Mouse (Mus musculus): ENCODE measurements around the gene Dcn.

Dcn gene

DNA sequence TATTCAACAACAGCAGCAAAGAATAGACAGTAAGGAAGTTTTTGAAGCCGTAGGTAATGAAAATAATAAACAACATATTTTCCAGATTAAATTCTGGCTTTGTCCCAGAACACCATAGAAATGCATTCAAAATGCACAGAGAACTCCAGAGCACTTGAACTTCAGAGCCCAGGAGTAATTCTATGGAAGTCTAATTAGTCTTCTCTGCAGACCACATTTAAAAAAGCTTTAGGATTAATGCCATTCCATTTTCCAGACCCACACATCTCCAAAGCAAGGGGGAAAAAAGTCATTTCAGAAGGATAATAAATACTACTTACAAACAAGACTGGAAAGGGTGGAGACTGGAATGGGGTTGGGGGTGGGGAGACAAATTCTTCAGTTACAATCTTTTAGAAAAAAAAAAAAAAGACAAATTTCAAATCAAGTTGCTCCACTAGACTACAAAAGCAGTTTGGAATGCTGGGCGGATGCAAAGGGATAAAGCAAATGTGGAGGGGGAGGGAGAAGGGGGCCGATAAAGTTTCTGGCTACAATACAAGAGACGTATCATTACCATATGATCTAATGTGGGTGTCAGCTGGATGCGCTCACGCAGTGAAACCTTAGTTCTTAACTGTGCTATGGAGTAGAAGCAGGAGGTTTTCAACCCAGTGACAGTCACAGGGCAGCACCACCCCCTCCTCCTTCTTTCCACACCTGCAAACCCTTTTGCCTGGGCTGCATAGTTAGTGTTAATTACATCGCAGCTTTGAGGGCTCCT lies at the start of gene Dcn:
Gene Dcn (plus strand): TSS at position 606 of the 763 bp plus-strand sequence.
- peak; percentile 85 for DNase-seq (ENCODE audit: low read depth, low spot score)

DNA sequence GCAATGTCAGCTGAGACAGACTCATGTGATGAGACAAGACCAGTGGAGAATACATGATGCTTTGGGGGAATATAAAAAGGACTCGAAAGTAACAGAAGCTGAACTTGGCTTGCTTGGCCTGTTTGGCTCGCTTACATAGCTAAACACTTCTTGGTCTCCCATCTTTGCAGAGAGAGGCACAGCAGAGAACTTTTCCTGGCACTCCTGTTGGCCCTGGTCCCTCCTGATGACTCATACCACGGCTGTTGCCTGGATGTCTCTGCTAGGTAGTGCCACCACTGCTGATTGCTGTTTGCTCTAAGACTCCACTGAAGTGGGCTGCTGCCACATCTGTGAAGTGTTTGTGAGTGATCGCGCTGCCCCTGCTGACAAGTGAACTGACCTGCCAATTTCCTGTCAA lies 42.7 kb upstream of the Dcn start:
- peak; percentile 52 for DNase-seq (ENCODE audit: low read depth, low spot score)

DNA sequence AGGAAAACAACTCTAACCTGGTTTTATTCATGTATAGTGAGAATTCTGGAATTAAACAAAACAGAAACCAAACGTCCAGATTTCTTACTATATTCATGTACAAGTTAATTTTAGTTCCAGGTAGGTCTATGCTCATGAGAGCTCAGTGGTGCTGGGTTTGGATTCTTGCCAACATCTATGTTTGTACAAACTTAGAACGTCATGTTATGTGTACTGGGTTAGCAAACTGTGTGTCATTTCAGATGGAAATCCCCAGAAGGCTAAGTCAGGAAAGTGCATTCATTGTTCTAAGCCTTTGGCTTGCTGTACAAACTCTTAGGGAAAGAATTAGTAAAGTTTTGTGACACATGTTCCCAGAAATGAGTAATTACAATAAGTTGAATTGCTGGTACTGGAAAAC lies 37.1 kb upstream of the Dcn start:
- DNase-seq (ENCODE audit: low read depth, low spot score): no peak

DNA sequence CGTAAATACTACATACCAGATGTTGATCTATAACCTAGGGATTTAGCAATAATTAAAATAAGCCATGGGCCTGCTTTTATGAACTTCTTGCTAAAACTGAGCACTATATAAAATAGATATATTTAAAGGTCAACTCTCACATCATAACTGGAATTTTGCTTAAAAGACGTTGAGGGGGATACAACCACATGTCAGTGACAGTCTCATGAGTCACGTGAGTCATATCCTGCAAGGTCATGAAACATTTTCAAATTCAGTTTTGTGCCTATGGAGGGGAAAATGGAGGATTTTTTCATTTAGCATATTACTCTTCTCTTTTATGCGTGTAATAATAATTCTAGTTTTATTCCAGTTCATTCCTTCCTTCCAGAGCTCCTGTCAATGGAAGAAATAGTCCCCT lies 32.9 kb upstream of the Dcn start:
- no peak for DNase-seq (ENCODE audit: low read depth, low spot score)

DNA sequence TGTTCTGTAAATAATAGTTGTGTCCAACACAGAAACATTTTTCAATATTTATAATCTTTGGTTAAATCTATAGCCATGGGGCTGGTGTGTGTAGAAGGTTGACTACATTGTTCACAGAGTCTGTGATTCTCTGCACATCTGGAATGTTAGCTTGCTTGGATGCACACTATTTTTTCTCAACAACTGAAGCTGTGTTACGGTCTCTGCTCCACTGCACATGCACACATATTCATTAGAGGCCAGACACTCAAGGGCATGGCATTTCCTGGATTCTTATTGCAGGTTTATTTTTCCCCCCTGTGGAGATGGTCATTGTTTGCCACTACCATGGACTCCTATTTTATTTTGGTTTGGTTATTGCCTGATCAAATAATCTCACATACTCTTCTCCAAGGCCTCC lies 26.5 kb upstream of the Dcn start:
- no peak for DNase-seq (ENCODE audit: low read depth, low spot score)

DNA sequence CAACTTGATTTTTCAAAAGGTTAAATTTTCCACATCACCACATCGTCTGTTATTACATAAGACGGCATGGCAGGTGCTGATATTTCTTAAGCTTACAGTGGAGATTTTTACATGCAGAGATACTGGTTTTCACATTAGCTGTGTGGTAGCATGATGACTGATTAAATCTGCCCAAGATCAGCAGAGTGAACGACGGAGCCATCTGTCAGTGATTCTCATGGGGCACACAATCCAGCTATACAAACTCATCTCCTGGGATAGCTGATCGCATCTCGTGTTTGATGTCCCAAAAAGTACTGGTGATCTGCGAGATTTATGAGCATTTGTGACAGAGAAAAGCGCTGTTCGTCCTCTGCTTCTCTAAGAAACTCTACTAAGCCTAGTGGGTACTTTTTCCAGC lies 25.9 kb upstream of the Dcn start:
- no peak for DNase-seq (ENCODE audit: low read depth, low spot score)

DNA sequence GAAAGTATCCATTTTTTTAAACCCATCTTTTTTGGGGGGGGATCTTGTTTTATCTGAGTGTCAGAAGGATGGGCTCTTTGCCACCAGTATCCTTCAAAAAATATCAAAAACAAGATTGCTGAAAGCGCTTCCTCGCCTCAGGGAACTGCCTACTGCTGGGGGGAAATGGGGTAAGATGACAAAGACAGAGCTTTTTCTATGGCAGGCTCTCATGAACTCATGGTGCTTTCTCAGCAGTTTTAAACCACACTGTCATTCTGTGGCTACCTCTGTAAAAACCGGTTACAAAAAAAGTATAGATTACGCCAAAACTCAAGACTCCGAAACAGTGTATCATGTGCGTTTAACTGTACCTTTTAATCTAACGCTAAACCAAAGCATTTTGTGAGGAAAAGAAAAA lies 22.4 kb upstream of the Dcn start:
- no peak for DNase-seq (ENCODE audit: low read depth, low spot score)

DNA sequence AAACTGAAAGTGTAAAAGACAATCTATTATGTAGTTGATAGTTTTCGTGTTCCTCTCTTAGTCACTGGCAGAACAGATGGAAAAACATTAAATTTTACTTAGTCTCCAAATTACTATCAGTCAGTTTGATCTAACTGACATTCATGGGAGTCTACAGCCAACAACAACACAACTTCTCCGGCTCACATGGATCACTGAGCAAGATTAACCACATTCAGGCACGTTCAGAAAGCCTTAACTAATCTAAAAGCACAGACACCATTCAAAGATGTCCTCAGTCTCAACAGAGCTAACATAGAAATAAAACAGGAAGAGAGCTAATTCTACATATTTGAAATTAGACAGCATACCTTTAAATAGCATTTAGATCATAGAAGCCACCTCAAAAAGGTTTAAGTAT lies 12.6 kb upstream of the Dcn start:
- DNase-seq (ENCODE audit: low read depth, low spot score): no peak

DNA sequence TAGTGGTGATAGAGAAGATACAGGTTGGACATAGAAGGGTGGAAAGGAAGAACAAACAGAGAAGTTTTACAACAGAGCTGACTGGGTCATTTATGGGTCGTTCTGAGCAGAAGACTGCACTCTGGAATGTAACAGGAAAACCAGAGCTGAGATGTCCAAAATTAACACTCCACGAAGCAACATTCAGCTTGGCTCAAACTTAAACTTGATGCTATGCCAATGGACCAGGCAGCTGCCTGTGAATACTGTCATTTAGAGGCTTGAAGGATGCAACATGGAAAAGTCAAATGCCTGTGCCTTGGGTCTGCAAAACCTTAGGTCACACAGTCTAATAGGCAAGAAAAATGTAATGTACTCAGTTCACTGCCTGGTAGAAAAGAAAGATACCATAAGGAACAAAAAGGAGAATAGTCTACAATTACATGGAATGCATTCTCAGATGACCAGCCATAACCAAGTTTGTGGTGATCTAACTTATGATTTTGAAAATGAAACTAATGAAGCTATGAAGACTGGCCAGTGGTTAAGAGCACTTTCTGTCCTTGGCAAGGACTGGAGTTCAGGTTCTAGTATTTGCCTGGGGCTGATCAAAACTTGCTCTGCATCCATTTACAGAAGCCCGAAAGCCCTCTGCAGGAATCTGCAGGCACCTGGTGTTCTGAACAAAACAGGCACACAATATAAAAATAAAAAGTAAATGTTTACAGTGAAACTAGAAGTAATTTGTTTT lies 9.8 kb upstream of the Dcn start:
- DNase-seq (ENCODE audit: low read depth, low spot score): peak; percentile 62

DNA sequence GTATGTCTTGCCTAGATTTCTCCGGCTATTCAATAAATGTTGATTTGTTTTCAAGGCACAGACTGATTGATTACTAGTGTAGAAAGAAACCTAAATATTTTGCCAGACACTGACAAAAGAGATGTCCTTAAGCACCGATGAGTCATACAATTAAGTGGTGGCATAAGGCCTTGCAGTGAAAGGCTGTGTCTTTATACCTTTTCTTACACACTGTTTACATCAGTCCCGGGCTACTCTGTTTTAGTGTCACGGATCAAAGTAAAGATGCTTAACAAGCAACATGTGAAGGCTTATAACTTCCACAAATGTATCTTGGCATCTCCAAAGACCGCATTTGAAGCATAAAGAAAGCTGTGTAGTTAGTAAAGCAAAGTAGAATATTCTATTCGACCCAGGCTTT lies 3.9 kb upstream of the Dcn start:
- DNase-seq (ENCODE audit: low read depth, low spot score): no peak

DNA sequence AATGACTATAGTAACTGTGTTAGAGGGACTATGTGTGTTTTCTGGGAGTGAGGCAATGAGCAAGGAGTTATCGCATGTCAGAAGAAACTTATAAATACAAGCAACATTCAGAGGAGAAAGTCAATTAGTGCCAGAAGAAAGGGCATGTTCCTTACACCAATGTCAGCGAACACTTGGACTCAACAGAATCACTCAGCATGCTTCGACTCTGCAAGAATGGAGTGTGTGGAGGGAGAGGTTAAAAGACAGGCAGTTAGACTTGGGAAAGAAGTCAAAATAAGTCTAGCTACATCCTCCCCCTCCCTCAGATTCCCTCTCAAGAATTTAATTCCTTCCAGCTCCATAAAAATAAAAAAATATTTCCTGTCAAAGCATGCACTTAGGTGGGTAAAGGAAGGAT lies 1.1 kb upstream of the Dcn start:
- DNase-seq (ENCODE audit: low read depth, low spot score): no peak

DNA sequence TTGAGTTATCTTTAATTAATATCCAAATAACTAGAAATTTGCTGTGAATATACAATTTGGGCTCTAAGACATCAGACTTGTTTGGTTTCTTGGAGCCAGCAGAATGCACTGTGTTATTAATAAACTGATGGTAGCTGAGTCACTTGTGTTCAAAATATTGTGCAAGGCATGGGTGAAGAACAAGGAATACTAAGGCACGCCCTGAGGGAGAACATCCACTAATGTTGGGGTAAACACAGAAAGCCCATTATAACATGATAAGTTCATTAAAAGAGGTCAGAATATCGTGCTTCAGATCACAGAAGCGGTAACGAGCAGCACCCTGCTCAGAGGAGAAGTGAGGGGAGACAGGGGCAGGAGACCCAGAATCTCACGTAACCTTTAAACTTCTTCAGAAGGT lies 2.7 kb downstream of the Dcn start:
- peak; percentile 48 for DNase-seq (ENCODE audit: low read depth, low spot score)

DNA sequence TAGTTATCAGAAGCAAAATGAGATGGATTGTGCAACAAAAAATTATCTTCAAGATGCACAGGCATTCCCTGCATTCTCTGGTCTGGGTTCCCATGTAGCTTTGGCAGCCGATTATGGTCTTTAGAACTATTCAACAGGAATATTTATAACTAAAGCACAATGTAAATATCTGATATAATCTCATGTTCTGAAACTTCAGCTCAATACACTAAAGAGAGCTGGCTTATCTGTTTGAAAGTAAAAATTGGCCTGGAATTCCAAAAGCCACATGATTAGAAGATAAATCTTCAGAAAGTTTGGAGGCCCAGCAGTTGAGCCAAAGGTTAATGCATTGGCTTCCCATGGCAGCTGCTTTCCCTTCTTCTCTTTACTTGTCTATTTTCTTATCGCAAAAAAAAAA lies 4.6 kb downstream of the Dcn start:
- no peak for DNase-seq (ENCODE audit: low read depth, low spot score)

DNA sequence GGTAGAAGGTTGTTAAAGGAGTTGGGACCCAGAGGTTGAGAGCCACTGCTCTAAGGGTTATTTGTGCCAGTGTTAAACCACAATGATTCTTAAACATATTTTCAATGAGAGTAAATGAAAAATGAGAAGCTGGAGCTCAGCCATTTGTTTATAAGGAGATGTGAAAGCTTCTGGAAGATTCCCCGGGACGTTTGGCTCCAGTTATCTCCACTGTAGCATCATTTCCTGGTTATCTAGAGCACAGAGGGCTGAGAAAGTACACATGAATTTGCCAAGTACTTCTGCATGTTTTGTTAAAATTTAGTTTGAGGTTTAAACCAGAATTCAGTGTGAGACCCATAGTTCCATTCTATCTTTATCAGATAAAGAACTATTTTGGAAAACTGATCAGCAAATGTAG lies 5.7 kb downstream of the Dcn start:
- DNase-seq (ENCODE audit: low read depth, low spot score): peak; percentile 35

DNA sequence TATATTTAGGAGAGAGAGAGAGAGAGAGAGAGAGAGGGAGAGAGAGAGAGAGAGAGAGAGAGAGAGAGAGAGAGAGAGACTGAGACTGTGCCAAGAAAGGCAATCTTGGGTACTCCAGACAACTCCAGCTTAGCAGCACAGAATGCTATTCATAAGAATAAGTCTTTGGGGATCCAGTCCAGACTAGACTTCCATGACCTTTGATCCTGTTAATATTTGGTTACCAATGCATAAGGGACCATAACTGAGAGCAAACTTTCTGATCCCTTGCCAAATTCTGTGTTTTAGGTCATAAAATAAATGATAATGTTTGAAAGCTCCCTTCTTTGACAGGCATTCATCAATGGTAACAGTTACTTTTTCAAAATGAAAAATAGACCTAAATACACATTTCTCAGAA lies 6.7 kb downstream of the Dcn start:
- no peak for DNase-seq (ENCODE audit: low read depth, low spot score)

DNA sequence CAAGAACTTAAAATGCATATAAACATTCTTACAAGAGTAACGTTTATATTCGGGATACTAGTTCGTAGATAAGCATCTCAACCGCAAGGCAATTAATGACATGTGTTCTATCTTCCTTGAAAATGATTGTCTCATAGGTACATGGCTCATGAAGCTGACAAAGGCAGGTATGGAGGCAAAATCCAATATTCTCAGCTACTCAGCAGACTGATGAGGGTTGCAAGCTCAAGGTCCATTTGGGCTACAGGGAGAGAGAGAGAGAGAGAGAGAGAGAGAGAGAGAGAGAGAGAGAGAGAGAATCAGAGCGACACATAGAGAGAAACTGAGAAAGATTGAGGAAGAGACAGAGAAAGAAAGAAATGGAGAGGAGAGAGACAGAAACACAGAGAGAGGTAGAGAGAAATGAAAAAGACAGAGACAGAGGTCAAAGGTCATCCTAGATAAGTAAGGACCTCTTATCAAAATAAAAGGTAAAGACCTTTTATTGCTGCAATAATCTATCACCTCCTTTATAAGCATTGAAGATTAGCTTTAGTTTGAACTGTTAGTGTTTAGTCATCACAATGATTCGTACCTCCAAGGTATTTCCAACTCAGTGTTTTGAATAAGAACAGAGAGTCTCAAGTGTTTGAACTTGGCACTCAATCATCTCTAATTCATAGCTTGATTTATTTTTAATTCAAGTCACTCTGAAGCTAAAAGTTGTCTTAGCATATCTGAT lies 8.0 kb downstream of the Dcn start:
- DNase-seq (ENCODE audit: low read depth, low spot score): no peak

DNA sequence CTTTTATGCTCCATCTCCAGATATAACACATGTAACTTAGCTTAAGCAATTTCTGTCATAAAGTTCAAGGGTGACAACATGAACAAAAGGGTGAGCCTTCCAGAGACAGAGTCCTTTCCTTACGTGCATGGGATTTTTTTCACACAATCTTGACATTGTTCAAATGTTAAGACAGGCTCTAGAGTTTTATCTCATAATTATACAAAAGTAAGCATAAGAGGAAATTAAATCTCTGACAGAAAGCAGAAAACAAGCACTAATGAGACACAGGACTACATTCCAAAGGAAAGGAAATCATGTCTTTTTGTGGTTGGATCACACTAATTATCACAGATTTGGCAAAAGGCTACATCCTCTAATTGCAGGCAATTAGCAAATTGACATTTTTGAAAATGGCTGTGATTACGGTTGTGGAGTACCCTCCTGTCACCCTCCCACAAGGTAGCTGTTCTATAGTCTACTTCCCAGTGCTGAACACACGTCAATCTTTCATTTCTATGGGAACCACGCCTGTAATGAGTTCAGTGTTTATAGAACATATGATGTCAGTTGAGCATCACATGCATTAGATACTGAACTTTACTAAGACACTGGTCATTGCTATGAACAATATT lies 13.1 kb downstream of the Dcn start:
- DNase-seq (ENCODE audit: low read depth, low spot score): no peak

DNA sequence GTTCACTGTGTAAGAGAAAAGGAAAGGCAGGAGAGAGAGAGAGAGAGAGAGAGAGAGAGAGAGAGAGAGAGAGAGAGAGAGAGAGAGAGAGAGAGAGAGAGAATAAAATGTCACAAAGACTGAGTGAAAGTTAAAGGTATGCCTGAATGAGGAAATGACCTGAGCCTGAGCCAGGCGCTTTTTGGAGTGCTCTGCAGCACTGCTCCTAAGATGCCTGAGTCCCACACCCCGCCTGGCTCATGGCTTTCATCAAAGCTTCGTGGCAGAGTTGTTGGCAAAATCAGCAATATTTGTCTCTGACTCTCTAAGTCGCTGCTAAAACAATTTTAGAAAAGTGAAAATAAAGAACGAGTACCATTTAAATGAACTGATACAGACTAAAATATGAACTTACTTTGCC lies 18.2 kb downstream of the Dcn start:
- DNase-seq (ENCODE audit: low read depth, low spot score): no peak

DNA sequence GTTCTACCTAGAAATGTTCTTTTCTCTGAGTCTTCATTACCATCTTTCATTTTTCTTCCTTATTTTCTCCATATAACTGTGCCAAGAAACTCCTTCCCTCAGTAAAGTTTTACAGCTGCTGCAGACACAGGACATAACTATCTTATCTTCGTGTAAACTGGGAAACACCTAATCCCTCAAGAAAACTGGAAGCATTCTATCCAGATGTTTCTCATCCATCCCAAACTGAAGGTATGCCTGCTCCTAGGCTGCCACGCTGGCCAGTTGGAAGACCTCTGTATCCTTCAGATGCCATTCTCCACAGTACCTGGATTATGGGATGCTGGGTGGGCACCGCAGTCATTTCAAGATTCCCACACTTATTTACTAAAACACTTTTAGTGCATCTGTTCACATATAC lies 44.0 kb downstream of the Dcn start:
- DNase-seq (ENCODE audit: low read depth, low spot score): no peak

DNA sequence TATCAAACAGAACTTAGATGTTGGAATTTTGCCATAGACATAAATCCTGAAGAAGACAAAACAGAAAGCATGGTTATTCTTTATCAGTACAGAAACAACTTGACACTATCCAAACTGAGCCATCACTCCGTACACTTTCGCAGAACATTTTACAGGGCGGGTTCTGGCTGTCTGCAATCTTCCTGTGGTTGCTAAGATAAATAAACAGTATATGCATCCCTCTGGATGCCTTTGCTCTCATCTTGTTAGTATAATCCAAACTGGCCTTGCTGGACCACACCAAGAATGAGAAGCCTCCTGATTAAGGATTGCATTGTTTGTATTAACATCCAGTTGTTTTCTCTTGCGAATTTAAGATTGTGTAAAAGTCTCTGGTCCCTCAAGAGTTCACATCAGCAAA lies 56.3 kb downstream of the Dcn start:
- no peak for DNase-seq (ENCODE audit: low read depth, low spot score)

DNA sequence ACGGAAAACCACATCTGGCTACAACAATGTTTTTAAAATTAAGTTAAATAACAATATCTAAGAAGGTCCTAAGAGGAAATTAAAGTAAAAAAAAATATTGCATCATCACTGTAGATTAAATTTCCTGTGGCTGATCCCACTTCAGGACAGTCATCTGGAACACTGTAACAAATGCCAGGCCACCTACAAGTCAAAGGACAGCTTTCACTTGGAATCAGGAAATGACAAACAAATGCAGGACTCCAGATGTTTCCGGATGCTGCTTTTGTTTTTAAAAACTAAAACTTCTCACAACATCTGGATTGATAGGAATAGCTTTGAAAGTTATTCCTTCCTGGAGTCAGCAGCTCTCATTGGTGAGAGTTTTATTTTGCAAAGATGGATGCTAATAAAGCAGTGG lies 57.5 kb downstream of the Dcn start:
- DNase-seq (ENCODE audit: low read depth, low spot score): peak; percentile 57

DNA sequence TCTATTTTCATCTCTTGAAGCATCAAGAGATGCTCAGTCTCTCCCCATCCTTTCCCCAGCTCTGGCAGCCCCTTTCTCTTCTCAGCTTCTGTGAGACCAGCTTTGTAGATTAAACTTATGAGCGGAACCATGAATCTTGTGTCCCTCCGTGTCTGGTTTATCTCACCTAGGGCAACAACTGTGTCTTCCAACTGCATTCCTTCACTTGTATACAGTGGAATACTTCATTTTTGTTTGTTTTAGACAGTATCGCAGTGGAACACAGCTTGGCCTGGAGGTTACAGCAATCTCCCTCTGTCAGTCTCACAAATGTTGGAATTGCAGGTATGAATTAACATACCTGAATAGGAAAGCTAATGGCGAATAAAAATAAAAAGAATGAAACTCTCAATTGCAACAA lies 58.8 kb downstream of the Dcn start:
- no peak for DNase-seq (ENCODE audit: low read depth, low spot score)

Data from skeletal muscle tissue, adult 2 months (tissue).